Mouse (Mus musculus): ENCODE results near the gene Pdhx. TPM values are rescaled to one million over a fixed set of nuclear protein-coding genes. Genes with fewer than 3 reads are reported as not detected.

The Pdhx gene
- total RNA-seq, 2 experiments from 2014 or later: 133 to 140 TPM

DNA sequence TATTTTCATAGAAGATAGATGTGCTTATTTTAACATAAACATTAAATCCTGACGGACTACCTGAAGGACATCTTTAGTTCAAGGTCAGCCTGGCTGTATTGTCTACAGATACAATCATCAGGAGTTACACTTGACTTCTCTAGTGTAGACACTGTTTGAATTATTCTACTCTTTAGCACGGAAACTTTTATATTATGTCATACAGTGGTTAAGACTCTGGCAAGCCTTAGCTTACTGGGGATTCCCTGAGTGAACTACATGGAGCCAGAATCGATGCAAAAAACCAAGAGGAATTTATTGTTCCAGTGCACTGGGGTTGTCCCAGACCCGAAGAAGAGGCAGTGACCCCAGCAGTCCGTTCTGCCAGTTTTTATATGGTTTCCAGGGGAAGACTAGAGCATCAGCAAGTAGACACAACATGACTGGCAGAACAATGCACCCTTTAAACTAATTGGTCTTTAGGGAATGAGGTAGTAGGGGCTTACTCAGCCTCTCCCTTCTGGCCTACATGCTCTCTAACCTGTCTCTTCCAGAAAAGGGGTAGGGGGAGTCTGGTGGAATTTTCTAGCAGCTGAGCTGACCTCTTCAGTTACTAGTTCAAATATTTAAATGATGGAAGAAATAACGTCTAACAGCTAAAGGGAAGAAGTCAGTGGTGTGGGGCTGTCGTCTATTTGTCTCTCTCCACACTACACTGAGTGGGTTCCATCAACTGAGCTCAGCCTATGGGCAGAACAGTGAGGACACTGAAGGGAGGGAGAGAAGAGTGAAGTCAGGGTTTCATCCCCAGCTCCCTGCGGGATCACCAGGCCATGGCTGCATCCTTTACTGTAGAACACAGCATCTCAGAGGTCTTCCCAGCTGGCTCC lies 6.4 kb downstream of the Pdhx start:
- DNase-seq: no peak
- intact Hi-C loops (cut with DNase I): no loop called here

DNA sequence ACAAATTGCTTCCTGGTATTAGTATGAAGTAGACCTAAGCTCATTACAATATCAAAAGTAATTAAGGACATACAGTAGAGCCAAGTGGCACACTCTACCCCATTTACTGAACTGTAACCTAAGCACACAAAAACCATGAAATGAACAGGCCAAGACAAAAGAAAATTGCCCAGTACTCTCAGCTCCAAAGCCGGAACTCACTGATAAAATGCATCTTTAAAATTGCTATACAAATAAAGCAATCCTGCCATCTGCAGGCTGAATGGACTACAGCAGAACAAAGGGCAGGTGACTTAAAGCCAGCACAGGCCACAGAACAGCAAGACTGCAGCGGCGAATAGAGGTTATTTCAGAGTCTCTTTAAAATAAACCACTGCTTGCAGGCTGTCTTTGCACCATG lies 10.4 kb downstream of the Pdhx start:
- DNase-seq: peak; percentile 61 to 67
- intact Hi-C loops (cut with DNase I): loop anchor here (5.0 kb wide), 2 partner anchors 261 to 316 kb away; no protein-coding TSS in a partner anchor

DNA sequence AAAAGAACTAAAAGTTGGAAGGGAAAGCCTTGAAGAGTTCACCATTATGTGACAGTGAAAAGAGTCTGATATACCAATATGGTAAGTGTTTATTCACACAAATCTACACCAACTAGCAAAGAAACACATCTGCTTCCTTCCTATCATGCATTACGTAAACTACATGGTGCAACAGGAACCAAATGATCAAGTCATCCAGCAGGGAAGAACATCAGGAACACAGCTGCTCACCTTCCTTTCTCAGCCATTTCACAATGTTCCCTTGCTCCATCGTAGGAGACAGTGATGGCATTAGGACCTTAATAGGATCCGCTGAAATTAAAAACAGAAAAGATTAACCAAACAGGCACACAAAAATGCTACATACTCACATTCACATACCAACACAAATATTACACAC lies 15.0 kb downstream of the Pdhx start:
- no peak for DNase-seq
- intact Hi-C loops (cut with DNase I): no loop called here

DNA sequence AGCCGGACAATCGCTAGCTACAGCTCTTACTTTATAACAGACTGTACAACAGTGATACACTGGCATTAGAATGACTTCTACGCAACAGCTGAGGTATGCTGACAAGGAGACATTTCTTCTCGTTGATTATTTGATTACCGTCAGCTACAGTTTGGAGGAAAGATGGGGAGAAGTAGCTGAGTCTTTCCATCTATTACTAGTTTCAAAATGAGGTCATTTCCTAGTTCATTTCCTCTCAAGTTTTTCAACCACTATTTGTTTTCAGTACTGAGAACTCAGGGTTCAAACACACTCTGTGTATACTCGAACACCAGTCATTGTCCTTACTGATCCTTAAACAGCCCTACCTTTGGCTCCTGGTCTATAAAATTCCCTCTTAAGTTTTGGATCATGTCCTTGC lies 17.5 kb downstream of the Pdhx start:
- no peak for DNase-seq
- intact Hi-C loops (cut with DNase I): no loop called here

DNA sequence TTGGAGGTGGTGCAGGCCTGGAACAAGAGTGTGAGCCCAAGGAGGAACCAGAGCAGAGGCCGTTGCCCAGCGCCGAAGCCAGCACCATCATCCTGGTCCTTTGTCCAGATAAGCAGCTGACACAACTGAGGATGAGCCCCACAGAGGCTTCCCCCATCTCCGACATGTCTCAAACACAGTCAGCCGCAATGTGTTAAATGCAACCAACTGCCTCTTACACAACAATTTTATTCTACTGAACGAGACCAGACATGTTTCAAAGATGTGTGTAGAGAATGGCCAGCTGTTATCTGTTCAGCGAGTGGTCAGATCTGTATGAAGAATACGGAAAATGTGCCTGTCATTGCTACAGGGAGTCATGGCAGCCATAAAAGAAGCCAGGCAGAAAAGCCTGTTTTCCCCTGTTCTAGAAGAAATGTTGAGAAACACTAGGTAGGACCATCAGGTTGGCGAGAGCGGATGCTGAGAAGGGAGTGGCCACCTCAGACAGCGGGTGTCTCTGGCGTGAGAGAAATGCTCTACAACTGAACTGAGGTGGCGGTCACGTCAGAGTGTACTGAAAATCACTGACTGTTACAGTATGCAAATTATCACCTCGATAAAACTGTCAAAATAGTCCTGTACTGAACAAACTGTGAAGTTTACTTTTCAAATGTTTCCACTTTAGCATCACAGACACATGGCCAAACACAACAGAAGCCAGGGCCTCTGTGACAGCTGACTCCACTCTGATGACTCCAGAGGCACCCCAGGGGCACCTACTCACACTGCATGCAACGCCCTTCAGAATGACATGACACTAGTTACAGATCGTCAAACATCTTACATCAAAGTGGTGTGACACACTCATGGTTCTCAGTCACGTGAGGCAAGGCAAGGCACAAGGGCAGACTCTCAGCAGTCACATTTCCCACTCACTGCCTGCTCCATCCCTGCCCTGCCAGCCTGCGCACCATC lies 21.1 kb downstream of the Pdhx start:
- intact Hi-C loops (cut with DNase I): no loop called here
- DNase-seq: no peak

DNA sequence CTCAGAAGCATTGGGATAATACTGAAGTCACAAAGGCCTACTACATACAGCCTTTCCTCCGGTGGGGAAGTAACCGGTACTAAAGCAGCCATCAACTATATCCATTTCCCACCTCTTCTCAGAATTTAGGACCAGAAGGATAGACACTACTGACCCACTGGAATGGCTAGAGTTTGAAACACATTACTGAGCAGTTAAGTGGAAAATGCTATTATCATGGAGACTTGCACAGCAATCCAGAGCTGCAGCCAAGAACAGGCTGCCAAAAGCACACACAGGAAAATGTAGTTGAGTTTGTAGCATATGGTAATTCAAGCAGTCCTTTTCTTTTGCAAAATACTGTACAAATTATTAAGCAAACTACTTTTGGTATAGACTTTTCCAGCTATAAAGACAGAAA lies 28.0 kb downstream of the Pdhx start:
- intact Hi-C loops (cut with DNase I): no loop called here

DNA sequence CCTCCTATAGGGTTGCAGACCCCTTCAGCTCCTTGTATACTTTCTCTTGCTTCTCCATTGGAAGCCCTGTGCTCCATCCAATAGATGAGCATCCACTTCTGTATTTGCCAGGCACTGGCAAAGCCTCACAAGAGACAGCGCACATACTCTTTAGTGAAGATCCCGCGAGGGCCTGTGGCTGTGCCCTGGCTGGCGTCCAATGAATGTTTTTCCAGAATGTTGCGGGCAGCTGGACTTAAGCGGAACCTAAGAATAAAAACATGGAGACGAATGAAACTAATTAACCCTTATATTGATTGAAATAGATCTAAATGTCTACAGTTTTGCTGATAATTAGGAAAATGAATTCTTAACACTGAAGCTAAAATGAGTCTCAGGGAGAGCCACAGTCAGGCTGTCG lies 32.4 kb downstream of the Pdhx start:
- peak in 1 of 2 experiments; percentile 15 for DNase-seq
- intact Hi-C loops (cut with DNase I): no loop called here

More for the DNA sequence above, 28.0 kb downstream of the Pdhx start:
- no peak for DNase-seq

DNA sequence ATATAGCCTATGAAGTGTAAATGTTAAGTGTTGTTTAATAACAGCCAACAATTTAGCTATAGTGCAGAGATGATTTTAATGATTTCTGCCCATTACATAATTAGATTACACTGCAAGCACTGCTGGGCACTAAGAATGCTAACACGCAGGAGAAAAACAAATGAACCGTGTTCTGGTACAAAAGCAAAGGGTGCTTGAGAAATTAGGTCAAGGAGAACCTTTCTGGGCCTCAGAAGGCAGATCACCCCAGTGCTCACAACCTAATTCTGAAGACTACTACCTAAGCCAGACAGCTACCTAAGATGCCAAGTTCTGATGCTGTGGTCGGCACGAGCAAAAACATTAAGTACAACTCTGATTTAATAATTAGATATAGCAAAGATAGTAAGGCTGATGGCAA lies 35.5 kb downstream of the Pdhx start:
- intact Hi-C loops (cut with DNase I): no loop called here
- DNase-seq: no peak

DNA sequence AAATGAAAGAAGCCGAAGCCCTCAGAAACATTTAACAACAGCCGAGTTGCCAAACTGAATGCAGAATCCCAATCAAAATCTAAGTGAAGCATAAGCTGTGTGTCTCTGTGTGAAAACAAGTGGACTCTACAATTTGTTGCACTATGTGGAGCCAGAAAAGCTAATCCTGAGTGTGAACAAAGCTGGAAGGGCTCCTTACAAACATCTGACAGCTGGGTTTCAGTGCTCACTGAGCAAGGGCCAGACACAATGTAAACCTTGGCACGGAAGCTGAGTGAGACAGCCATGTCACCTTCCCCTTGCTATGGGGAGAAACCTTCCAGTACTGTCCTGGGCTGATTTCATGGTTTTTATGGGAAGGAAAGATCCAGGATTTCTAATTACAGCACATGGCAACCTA lies 50.6 kb downstream of the Pdhx start:
- intact Hi-C loops (cut with DNase I): no loop called here
- DNase-seq: no peak

DNA sequence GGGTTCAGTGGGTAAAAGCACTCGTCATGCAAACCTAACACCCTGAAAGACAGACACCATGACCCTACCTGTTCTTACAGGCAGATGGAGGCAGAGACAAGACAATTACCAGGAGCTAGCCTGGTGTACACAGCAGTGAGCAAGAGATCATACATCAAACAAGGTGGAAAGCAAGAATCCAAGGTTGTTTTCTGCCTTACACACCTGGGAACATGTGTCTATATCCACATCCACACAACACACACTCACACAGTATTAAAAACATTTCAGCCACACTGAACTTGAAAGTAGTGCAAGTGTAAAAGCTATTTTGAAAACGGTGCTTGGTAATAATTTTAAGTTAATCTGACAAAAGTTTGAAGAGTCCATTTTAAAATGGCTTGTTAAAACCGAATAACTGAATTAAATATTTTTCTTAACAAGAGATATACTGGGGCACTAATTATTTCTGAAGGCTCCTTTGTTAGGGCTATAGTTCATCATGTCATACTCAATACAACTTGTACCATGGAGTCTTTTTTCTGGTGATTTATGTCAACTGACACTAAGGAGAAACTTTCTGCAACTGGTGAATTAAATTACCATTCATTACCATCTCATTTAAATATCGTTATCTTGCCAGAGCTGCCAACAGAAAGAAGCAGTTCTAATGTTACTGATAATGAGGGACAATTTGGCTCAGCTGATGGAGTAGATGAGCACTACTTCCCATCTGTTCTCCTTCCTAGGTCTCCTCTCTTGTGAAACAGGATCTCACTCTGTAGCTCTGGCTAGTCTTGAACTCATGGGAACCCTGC lies 52.9 kb downstream of the Pdhx start:
- intact Hi-C loops (cut with DNase I): no loop called here
- DNase-seq: no peak

DNA sequence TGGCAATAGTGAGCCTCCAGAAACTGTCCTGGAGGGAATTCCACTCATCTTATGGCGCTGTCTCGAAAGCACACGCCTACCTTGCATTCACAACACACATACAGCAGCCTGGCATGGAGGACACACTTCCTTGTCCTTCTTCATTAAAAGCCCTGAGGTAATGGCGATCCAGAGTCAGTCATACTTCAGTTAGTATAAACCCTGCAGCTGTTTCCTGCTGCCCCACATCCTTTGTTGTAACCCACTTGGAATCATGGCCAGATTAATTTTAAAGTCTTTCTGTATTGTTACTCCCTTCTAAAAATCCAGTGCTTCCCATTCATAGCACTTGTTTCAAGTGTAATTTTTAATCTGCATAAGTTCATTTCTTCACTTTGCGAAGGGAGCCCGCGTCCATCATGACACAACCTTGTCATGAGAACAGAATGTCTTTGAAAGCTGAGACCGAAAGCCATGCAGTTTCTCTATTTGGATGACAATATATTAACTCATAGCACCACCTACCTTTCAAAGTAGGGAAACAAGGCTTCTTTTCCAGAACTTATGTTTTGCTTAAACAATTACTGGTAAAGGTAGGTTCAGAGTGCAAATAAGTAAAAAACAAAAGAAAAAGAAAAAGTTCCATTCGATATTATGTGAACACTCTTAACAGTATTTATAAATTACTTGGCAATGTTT lies 54.4 kb downstream of the Pdhx start:
- intact Hi-C loops (cut with DNase I): loop anchor here (1.0 to 5.0 kb wide), 4 partner anchors 215 to 427 kb away; no protein-coding TSS in a partner anchor
- peak; percentile 12 to 34 for DNase-seq

DNA sequence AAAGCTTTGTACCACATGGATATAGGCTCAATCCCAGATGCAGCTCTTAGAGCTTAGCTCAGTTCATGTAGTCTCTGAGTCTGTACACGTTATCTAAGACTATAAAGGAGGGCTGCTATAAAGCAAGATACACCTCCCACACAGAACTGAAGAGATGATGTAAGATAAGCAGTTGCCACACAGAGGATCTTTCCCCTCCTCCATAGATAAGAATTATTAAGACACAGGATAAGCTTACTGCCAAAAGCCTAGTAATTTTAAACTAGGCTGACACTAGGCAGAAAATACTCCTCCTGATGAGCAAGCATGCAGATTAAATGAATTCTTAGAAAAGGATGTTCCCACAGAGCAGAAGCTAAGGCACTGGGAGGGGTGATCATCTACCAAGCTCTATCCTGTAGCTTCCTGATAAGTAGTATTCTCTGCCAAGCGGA lies 55.9 kb downstream of the Pdhx start:
- no peak for DNase-seq
- intact Hi-C loops (cut with DNase I): loop anchor here (5.0 kb wide), 1 partner anchor 425 kb away; no protein-coding TSS in a partner anchor

DNA sequence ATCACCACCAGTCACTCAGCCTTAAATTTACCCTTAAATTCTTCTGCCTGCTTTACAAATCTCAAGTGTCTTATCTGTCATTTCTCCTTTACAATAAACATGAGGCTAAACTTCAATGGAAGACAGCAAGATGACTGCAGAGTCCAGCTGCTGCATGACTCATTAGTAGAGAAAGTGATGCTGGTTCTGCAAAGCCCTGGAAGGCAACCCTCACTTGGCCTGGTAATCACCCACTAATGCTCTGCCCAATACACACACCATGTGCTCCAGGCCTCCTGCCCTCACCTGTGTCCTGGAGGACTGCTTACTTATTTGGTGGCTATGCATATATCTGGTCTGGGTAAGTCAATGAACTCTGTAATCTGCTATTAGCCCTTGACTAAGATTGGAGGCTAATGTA lies 57.2 kb downstream of the Pdhx start:
- DNase-seq: no peak
- intact Hi-C loops (cut with DNase I): loop anchor here (5.0 kb wide), 1 partner anchor 424 kb away; no protein-coding TSS in a partner anchor

DNA sequence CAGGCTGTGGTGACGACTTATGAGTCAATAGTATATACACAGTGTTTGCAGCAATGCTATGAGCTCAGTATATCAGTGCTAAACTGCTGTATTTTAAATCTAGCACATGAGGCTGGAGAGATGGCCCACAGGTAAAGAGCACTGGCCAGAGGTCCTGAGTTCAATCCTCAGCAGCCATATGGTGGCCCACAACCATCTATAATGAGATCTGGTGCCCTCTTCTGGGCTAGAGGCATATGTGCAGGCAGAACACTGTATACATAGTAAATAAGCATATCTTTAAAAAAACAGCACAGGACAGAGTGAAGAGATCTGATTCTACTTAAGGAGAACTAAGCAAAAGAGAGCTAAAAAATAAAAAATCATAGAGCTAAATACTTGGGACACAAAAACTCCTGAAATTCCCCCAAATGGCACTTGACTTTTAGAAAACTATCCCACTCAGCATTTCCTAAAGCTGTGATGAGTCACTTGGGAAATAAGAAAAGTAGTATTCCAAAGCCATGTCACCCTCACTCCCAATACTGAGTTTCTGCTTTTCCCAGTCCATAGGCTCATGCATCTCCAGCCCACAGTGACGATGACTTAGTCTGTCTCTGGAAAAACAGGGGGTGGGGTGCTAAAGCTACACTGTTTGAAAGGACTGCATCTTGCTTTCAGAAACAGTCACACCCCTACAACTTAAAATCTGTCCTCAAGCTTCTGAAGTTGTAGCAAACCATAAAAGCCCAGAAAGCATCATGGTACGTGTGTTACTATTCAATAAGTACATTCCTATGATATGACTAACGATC lies 60.3 kb downstream of the Pdhx start:
- intact Hi-C loops (cut with DNase I): no loop called here

DNA sequence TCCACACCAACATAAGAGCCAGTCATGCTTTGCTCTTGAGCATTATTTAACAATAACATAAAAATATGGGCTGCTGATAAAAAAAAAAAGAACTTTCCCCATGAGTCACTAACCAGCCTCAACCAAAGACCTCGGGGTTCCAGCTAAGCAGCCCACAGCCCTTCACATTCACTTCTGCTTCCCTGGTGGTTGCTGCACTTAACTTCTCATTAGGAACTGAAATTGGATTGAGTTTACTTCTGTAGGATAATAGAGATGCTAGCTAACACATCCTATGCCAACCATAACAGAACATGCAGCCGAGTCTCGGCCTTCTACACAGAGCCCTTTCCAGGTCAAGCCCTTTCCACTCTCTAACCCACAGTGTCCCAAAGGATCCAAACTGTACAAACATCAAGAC lies 65.1 kb downstream of the Pdhx start:
- intact Hi-C loops (cut with DNase I): no loop called here
- DNase-seq: no peak

More for the DNA sequence above, 60.3 kb downstream of the Pdhx start:
- no peak for DNase-seq

DNA sequence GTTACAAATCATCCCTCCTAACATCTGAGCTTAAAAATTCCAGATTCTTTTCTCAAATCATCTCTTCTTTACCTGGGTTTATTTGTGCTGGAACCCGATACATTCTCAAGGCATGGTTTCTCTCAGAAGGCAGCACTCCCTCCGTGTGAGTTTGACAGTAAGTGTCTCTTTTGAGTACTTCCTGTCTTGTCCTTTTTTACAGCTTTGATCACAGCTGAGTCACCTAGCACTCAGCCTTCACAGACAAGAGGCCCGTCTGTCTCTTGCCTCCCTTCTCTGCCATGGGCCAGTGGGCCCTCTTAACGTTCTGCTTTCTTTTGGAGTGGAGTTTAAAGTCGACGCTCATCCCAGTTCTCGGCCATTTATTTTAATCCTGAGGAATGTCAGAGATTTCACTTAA lies 68.7 kb downstream of the Pdhx start:
- DNase-seq: no peak
- intact Hi-C loops (cut with DNase I): no loop called here

DNA sequence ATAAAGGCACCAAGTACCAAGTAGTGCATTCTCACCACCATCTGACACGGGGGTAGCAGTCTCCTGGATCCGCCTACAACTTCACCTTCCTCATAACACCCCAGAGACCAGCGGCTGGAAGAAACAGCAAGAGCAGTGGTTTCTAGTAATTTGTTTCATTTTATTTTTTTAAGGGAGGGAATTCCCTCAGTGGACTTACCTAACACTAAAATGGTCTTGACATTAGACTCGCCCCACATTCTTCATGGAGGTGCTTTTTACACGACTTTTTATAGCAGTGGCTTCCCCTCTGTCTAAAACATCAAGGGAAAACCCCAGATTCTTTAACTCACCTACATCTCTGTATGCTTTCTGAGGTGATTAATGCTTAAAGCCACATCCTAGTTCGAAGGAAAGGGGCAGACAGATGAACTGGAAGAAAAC lies 74.1 kb downstream of the Pdhx start:
- DNase-seq: no peak
- intact Hi-C loops (cut with DNase I): no loop called here

DNA sequence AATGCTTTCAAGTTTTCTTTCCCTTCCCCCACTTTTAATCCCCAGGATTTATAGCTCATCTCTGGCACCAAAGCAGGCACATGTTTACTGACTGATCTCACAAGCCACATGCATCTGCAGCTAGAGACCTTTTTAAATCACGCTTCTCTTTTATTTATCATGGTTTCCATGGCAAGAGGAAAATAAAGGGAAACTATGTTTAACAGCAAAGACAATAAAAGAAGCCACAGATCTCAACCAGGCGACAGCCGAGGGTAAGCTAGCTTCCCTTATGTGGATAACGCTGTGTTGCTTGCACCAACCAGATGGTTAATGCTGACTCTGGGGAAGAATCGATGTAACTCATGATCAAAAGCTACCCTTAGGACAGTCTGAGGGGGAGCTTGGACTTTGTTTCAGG lies 75.0 kb downstream of the Pdhx start:
- DNase-seq: no peak
- intact Hi-C loops (cut with DNase I): no loop called here

DNA sequence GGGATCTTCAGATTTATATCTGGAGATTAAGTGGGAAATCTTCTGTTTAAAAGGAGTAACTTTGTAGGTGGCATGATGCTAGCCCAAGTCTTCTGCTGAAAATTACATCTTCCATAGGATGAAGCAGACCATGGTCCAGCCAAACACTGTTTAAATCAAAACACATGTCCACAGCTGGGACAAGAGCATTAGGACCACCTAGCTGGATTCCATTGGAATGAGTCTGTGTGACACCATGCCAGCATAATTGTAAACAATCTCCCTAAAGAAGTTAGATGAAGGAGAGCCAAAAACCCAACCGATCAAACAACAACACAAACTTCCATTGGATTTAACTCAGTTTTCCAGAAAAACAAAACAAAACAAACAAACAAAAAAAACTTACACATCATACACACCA lies 75.4 kb downstream of the Pdhx start:
- intact Hi-C loops (cut with DNase I): no loop called here
- DNase-seq: no peak
